ENCODE assay signal across 23 mouse cellular contexts in genomic region chr12:75375060-75375459, GRCm38 (mm10). TPM values are rescaled to one million over a fixed set of nuclear protein-coding genes. Genes with fewer than 3 reads are reported as not detected.
DNase-seq lines count a peak whose midpoint lies in the region; ATAC-seq and TF ChIP-seq lines count a peak whose summit lies in the region.
"Had no signal": no experiment of that assay in that cellular context is flagged by ENCODE, and none has a peak within 500 bp of the region (broad histone marks: within the 10 kb centered on the region; RNA-seq: fewer than 3 reads in every experiment).

No protein-coding gene starts in this region.

- H3K27me3 ChIP-seq in hindbrain, postnatal 0 days (ENCODE audit: insufficient read depth, low read length): no peaks in the 10 kb centered on the region
- no peaks in the 10 kb centered on the region for H3K27me3 ChIP-seq in hindbrain, embryonic 10.5 days (ENCODE audit: insufficient read depth, poor library complexity, severe bottlenecking)
- H3K27me3 ChIP-seq: heart, embryonic 15.5 days; limb, embryonic 13.5 days; liver, embryonic 13.5 days; neural tube, embryonic 12.5 days had no signal

- H3K4me3 ChIP-seq in hindbrain, postnatal 0 days (ENCODE audit: low read length): no peak overlapping the region
- no peak overlapping the region for H3K4me3 ChIP-seq in hindbrain, embryonic 10.5 days
- H3K4me3 ChIP-seq: forebrain, embryonic 10.5 days; heart, adult 2 months; heart, embryonic 15.5 days; limb, embryonic 13.5 days; liver, embryonic 13.5 days; neural tube, embryonic 12.5 days had no signal

- H3K9me3 ChIP-seq in hindbrain, postnatal 0 days (ENCODE audit: low read length): no peaks in the 10 kb centered on the region
- no peaks in the 10 kb centered on the region for H3K9me3 ChIP-seq in hindbrain, embryonic 10.5 days
- H3K9me3 ChIP-seq: forebrain, embryonic 10.5 days; heart, embryonic 15.5 days; liver, embryonic 13.5 days; neural tube, embryonic 12.5 days had no signal

- TF ChIP-seq CTCF in hindbrain, postnatal 0 days (IDR thresholded peaks at IDR 0.05; ENCODE audit: low read depth): no peak
- no peak for TF ChIP-seq CTCF in brain, embryonic 14.5 days (IDR thresholded peaks at IDR 0.05; ENCODE audit: borderline replicate concordance, extremely low read depth, insufficient read depth, insufficient read length)

- 58% methylated on average over 12 of the region's 12 CpGs for WGBS in hindbrain, postnatal 0 days
- 92% methylated on average over 12 of the region's 12 CpGs for WGBS in hindbrain, embryonic 10.5 days

- H3K9ac ChIP-seq in hindbrain, postnatal 0 days (replicated peaks; ENCODE audit: low read length): no peak overlapping the region
- H3K9ac ChIP-seq: heart, embryonic 15.5 days; limb, embryonic 13.5 days; liver, embryonic 13.5 days; lung, embryonic 14.5 days; neural tube, embryonic 12.5 days had no signal

- peak; percentile 35 for ATAC-seq in hindbrain, postnatal 0 days

- DNase-seq in hindbrain, postnatal 0 days (ENCODE audit: low spot score): peak; percentile 75
- DNase-seq in hindbrain, embryonic 10.5 days (ENCODE audit: low spot score): no peak
- peak; percentile 46 for DNase-seq in brain, embryonic 14.5 days (ENCODE audit: low read depth)
- peak; percentile 64 to 71 for DNase-seq in cerebellum, adult 18-20 months
- DNase-seq in cerebellum, postnatal 25 days: peak; percentile 76 to 80
- no peak for DNase-seq in adrenal gland, adult 18-20 months (ENCODE audit: low spot score in 2 of 2)
- DNase-seq in kidney, postnatal 10 days: no peak
- DNase-seq: B cell, adult 2 months; gastrocnemius, postnatal 14 days; heart, postnatal 4 days; kidney, adult 18-20 months; kidney, postnatal 14 days; liver, embryonic 13.5 days; lung, embryonic 14.5 days; lung, postnatal 36 days; thymus, postnatal 36 days had no signal

- H3K27ac ChIP-seq in hindbrain, postnatal 0 days: no peak overlapping the region
- H3K27ac ChIP-seq in hindbrain, embryonic 10.5 days: no peak overlapping the region
- H3K27ac ChIP-seq: forebrain, embryonic 10.5 days; heart, adult 2 months; heart, embryonic 15.5 days; limb, embryonic 13.5 days; liver, embryonic 13.5 days; neural tube, embryonic 12.5 days had no signal

- no peaks in the 10 kb centered on the region for H3K36me3 ChIP-seq in hindbrain, postnatal 0 days (ENCODE audit: insufficient read depth, low read length)
- no peaks in the 10 kb centered on the region for H3K36me3 ChIP-seq in hindbrain, embryonic 10.5 days
- H3K36me3 ChIP-seq: forebrain, embryonic 10.5 days; liver, embryonic 13.5 days; neural tube, embryonic 12.5 days had no signal

- no peak for TF ChIP-seq POLR2A in brain, embryonic 14.5 days (IDR thresholded peaks at IDR 0.05; ENCODE audit: borderline replicate concordance, extremely low read depth, insufficient read depth, insufficient read length, poor library complexity, severe bottlenecking)

- H3K4me1 ChIP-seq in hindbrain, postnatal 0 days (ENCODE audit: insufficient read depth, low read length): no peaks in the 10 kb centered on the region
- H3K4me1 ChIP-seq in hindbrain, embryonic 10.5 days (replicated peaks): no peaks in the 10 kb centered on the region
- H3K4me1 ChIP-seq: forebrain, embryonic 10.5 days; heart, embryonic 15.5 days; limb, embryonic 13.5 days; liver, embryonic 13.5 days; neural tube, embryonic 12.5 days had no signal

- H3K4me2 ChIP-seq in hindbrain, postnatal 0 days (ENCODE audit: low read depth, low read length): no peak overlapping the region
- H3K4me2 ChIP-seq: heart, embryonic 15.5 days; limb, embryonic 13.5 days; liver, embryonic 13.5 days; lung, embryonic 14.5 days; neural tube, embryonic 12.5 days had no signal

RNA-seq across cellular contexts. Expression of gene Gphb5, which starts 41.5 kb away (rescaled TPM):
- total RNA-seq in hindbrain, postnatal 0 days (2014; rRNA removed): not detected in 2 replicates
- not detected in 2 replicates for polyA plus RNA-seq in hindbrain, postnatal 0 days (2015; fragmentation: Nextera tagmentation; extraction: Ambion mirVana)
- polyA plus RNA-seq in hindbrain, embryonic 10.5 days (2016; fragmentation: Nextera tagmentation; extraction: Ambion mirVana): not detected in 2 replicates
- 0.05 and 0.06 TPM in 2 replicates for polyA plus RNA-seq in brain, embryonic 14.5 days (2012; rRNA removed)
- total RNA-seq in adrenal gland, adult 18-20 months (2021): not detected
- total RNA-seq: adrenal gland, postnatal 4 days; gastrocnemius, postnatal 14 days; heart, adult 2 months; heart, postnatal 4 days; layer of hippocampus, adult 8-10 months had no signal
- polyA plus RNA-seq: forebrain, embryonic 10.5 days; heart, adult 2 months; heart, embryonic 15.5 days; limb, embryonic 13.5 days; liver, embryonic 13.5 days; lung, embryonic 14.5 days; neural tube, embryonic 12.5 days had no signal

Comparison
In these comparisons a context has a peak if more than half of its experiments do, and no peak if none do; other contexts are left out.
1. DNase-seq: peak in hindbrain, postnatal 0 days (single experiment), brain, embryonic 14.5 days (single experiment), cerebellum, adult 18-20 months (2 of 2) and cerebellum, postnatal 25 days (2 of 2); none in hindbrain, embryonic 10.5 days (single experiment), adrenal gland, adult 18-20 months (0 of 2) and kidney, postnatal 10 days (single experiment).